Mouse (Mus musculus) embryo, embryonic 10 days (tissue): ENCODE results near the gene C77080.
"Not testable (repeated sequence)": the region's sequence is repeated elsewhere in the genome, so short reads cannot be mapped to it uniquely, and the experiment has no call there.

ENCODE experiments used
- DNase-seq: peaks from one replicate; pipeline ENCODE4 v3.0.0-alpha.2; 2015; ENCODE audit warnings: low spot score

The C77080 gene

DNA sequence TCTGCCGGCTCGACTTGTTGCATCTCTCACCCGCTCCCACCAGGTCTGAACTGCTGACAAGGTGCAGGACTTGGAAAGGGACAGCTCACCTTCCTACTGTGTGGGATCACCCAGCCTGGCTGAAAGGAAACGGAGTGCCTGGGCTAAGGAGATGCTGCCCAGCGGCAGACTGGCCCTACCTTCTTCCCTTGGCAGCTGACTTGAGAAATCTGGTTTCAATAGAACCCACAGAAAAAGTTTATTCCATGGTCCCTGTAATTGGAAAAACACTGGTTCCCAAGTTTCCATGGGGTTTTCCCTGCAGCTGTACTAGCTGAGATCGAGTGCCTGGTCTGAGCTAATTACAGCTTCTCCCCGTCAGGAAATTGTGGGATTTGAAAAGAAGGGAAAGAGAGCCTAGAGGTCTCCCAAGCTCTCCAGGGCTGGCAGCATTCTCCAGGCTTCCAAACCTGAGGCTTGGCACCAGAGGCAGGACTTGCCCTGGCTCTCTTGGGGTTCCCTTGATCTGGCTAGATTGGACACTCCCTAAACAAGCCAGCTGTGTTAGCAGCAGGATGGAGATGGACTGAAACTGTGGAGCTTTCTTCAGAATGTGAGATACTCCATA lies 42.5 kb downstream of the C77080 start:
- DNase-seq = no peak

DNA sequence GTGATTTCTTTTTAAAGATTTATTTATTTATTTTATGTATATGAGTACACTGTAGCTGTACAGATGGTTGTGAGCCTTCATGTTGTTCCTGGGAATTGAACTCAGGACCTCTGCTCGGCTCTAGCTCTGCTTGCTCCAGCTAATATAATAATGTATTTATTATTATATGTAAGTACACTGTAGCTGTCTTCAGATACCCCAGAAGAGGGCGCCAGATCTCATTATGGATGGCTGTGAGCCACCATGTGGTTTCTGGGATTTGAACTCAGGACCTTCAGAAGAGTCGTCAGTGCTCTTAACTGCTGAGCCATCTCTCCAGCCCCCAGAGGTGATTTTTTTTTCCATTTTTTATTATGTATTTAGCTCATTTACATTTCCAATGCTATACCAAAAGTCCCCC lies 48.7 kb downstream of the C77080 start:
- DNase-seq = not testable (repeated sequence)

DNA sequence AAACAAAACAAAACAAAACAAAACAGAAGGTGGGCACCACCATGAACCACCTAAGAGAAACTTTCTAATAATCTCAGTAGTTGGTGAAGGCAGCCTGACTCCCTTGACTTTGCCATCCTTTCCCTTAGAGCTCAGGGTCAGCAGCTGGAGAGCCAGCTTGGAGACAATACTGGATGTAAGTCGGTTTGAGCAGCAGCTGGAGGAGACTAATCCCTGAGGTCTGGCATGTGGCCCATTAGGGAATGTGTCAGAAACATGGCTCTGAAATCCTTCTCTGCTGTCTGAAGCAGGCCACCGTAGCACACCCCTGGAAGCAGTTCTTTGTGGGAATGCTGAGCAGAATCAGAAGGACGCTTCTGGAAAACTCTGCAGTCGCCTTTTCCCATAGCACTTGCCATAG lies 49.7 kb downstream of the C77080 start:
- no peak for DNase-seq

DNA sequence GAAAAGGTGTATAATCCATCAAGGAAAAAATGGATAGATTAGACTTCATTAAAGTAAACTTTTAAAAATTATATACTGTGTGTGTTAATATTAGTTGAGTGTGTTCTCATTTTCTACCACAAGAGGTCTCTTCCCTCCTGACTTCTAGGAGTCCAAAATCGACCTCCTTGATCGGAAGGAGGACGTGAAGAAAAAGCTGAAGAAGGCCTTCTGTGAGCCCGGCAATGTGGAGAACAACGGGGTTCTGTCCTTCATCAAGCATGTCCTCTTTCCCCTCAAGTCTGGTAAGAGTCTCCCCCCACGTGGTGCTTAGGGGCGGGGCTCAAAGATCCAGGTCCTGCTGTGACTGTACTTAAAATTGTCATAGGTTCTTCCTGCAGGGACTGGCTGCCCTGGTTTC lies 51.7 kb downstream of the C77080 start:
- peak; percentile 47 for DNase-seq

DNA sequence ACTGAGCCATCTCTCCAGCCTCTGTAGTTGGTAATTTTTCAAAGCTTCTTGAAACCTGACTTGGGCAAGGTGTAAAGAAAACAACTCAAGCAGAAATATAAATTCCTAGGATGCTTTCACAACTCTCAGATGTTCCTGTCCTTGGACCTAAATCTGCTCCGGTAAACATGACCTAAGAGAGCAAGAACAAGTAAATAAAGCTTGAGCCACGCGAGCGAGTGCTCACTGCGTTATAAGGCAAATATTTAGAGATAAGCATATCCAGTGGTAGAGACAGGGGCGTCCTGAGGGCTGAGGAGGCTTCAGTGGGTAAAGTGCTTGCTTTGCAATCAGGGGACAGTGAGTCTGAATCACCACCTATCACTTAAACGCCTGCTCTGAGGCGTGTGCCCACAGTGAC lies 54.4 kb downstream of the C77080 start:
- no peak for DNase-seq

DNA sequence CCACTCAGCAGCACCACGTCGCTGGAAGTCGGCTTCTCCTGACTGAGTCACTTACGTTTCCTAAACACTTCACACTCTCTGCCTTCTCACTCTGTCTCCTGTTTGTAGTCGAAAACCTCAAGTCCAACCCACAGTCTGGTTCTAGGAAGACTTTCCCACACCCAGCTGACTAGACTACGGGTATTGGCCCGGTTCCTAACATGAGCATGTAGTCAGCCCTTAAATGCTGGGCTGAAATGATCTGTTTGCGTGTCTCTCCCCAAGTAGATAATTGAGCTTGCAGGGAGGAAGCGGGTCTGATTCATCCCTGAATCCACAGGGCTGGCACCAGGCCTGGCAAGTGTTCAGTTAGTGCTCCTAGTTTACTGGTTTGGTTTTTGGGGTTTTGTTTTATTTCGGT lies 56.5 kb downstream of the C77080 start:
- DNase-seq = no peak

DNA sequence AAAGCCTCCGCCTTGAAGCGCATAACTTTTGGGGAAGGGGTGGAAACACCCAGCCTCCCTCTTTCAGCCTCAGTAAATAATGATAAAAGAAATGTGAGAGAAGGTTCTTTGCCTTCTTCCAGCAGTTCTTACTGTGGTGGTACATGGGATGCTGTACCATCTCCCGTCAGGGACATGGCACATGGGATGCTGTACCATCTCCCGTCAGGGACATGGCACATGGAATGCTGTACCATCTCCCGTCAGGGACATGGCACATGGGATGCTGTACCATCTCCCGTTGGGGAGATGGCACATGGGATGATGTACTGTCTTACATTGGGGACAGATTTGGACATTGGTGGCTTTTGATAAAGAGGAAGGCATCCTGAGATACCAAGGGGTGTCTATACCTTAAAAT lies 63.7 kb downstream of the C77080 start:
- no peak for DNase-seq

DNA sequence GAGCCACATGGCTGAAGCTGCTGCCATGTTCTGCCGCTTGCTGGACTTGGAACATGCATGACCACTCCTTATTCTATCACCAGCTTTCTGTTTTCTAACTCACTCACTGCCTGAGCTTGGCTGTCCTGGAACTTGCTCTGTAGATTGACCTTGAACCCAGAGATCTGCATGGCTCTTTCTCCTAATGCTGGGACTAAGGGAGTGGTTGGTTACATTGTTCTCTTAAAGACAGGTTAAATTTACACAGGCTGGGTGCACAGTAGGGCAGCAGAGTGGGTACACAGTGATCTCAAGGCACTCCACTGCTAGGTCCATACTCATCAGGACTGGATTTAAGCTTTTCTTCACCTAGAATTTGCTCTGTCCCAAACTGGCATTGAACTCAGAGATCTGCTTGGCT lies 66.9 kb downstream of the C77080 start:
- no peak for DNase-seq

DNA sequence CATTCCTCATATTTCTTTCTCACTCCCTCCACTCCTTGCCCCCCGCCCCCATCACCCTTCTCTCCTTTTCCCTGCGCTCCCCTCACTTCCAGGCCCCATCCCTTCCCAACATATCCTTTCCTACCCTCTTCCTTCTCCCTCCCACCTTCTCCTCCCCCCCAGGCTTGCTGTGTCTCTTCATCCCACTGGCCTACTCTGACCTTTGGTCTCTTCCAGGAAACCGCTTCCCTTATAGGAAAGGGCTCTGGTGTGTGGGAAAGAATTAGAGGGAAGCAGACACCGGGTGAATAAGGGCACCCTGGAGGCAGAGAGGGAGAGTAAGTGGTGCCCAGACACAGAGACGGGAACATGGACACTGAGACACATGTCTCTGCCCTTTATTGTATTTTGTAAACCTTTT lies 69.5 kb downstream of the C77080 start:
- DNase-seq = no peak

DNA sequence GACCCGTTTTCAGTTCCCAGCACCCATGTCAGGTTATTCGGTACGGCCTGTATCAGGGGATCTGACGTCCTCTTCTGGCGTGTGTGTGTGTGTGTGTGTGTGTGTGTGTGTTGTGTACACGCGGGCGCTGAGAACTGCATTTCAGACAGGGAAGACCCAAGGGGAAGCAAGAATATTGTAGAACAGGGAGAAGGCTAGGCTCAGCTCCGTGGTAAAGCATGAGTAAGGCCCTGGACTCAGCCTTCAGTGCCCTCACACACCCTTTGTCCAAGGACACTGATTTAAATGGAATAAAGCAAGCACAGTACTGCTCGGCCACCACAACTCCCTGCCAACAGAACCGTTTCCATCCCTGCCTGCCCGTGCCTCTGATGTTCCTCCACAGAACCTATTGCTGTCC lies 70.7 kb downstream of the C77080 start:
- peak; percentile 10 for DNase-seq

DNA sequence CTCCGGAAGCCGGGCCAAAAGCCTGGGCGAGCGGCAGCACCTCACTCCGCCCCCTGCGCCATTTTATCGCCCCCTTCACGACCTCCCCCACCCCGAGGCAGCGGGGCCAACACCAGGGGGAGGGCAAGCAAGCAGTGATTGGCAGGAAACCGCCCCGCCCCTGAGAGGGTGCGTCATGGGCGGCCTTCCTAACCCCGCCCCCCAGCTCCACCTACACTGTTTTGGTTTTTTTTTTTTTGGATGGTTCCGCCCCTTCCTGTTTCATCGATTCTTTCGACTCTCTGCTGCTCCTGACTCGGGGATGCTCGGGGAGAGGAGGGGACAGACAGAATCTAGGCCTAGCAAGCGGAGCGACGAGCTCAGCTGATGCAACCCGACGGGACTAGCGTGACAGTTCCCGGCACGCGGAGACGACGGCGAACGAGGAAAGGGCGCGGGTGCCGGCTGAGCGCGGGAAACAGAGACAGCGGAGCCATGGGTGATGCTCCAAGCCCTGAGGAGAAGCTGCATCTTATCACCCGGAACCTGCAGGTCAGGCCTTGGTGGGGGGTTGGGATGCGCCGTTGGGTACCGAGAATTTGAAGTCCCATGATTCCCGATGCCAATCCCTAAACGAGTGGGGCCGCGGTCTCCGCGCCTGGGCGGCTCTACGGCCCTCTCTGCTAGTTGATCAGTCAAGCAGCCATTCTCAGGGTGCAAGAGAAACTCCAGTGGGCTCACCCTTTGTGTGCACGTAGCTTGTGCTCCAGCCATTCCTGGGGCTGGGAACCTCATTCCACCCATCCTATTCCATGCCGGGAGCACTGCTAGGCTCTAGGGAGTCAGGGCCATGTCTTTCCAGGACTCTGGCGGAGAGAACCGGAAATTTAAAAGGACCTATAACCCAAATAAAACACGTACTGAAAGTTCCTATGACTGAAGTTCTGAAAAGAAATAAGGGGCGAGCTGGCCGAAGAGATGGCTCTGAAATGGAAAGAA lies 71.4 kb downstream of the C77080 start, which contains the start of the genes S100pbp and Yars:
Gene S100pbp, minus strand, starts transcription at position 186 of the 978 bp plus-strand sequence.
Gene Yars, plus strand, starts transcription at position 219 of the 978 bp plus-strand sequence.
- peak; percentile 97 for DNase-seq

DNA sequence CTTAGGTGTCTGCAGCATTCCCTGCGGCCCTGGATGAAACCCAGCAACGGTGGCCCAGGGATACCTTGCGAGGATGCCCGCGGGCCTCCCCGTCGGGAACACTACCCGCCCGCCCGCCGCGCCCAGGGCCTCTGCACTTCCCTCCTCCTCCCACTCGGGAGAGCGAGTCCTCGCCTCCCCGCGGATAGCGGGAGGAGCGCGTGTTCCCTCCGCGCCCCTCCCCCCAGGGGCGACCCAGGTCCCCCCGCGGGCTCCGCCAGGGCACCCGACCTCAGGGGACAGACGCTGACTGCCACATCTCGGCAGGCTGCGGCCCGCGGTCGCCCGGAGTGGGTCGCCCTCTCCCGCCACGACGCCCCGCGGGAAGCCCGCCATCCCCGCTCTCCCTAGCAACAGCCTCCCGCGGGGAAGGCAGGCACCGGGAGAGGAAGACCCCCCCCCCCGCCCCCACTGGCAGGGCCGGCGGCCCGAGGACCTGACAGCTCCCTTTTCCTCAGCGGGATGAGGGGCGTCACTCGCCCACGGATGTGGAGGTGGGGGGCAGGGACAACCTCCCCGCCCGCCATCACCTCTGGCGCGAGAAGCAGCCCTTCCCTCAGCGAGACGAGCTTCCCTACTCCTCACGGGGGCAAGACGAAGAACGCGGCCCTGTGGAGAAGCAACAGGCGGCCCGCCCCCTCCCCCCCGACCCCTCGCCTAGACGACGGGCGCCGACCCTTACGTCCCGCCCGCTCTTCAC lies 72.2 kb downstream of the C77080 start:
- peak; percentile 56 for DNase-seq

DNA sequence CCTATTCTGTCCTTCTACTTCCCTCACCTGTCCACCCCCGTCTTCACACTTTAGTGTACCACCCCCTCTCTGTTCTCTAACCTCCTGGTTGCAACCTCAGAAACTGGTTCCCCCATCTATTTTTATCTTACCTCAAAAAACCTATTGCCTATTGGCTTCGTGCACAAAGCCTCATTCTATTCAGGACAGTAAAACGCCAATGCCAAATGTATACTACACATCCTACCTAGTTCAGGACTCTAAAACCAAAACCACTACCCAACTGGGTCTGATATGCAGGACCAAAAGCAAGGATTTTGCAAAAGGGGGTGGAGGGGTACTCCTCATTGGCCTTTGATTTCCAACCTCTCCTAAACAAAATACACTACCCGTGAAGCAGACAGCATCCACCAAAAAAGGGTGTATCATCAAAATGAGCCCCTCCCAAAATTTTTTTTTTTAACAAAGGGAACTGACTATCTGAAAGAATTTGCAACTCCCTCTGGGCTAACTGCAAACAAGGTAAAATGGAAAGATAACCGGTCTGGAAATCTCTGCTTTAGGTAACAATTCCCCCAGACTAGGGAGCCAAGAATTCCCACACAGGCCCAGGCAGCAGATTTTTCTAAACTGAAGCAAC lies 73.1 kb downstream of the C77080 start:
- DNase-seq = no peak

DNA sequence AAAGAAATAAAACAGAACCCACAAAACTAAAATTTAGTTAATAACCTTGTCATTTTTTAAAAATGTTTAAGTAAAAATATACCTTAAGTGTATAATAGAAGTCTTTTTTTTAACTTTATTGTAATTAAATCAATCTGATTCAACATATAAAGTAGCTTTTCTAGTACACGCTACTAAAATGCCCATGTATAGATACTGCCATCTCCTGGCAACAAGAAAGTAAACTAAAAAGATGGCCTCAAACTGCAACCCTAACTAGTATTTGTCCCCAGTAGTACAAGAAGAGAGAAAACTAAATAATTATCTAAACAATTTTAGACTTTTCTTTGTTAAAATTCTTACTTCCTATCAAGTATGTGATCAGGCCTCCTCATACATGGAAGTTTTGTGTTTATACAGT lies 81.6 kb downstream of the C77080 start:
- no peak for DNase-seq

DNA sequence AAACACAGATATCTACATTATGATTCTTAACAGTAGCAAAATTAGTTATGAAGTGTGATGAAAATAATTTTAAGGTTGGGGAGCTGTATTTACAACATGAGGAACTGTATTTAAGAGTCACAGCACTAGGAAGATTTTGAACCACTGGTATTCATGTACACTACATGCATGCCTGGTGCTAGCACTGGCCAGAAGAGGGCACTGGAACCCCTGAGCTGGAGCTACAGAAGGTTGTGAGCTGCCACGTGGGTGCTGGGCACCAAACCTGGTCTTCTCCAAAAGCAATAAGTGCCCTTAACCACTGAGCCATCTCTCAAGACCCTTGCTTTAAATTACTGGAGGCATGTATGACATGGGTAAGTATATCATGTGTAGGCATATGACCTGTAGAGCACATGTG lies 88.7 kb downstream of the C77080 start:
- no peak for DNase-seq
